Mouse (Mus musculus) inflammation-experienced regulatory T-cells, adult 16 weeks (primary cell): ENCODE measurements around the gene Ess2. TPM values are rescaled to one million over a fixed set of nuclear protein-coding genes. Genes with fewer than 3 reads are reported as not detected.

Experiments used
- polyA plus RNA-seq: library from polyadenylated mRNA; unstranded; fragments of 100-300 nt; shearing (Covaris generic); gene quantifications from one replicate; pipeline ENCODE4 v1.2.1, GENCODE M21; 2017

Gene Ess2
- polyA plus RNA-seq, result 71.3 TPM

DNA sequence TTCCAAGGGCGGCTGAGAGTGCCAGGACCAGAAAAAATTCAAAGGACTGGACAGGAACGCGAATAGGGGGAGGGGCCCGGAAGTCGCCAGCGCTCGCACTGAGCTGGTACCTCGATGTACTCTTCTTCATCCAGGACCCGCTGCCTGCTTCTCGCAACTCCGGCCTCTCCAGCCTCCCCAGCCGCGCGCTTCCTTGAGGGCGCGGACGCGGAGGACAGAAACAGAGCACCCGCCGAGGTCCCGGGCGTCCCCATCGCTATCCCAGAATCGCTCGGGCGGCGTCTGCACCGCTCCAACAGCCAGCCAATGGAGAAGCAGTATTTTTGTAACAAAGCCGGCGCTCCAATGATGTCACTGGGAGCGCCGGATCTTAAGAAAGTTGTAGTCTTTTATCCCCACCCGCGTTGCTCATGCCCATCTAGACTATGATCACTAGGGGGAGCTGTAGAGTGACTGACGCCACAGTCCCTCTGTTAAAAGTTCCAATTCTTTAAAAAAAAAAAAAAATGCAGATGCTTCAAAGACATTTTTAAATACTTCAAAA, at the start of gene Ess2:
TSS of gene Ess2 (minus strand) at position 297 of the 544 bp plus-strand sequence.

DNA sequence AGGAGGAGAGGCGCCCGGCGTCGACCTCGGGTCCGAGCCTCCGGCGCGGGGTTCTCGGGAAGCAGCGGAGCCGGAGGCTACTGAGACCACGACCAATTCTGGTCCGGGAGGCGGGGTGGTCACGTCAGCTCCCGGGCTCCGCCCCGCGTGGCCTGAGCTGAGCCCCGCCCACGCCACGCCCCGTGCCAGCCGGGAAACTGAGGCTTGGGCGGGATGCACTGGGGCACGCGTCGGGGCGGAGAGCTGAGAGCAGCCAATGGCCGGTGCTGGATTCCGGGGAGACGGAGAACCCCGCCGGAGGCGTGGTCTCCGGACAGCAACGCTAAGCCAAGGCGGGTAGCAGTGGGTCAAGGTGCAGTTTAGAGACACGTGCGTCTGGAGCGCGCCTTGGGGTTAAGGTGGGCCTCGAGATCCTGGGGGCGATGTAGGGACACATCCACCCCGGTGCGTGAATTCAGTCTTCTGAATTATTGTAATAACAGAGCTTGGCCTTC, 17.0 kb upstream of the Ess2 start, which contains the start of gene Slc25a1:
TSS of gene Slc25a1 (minus strand) at position 133 of the 494 bp plus-strand sequence.

GRCm38 (mm10) chr16:17914307-17915249, 3.4 kb upstream of the Ess2 start, which contains the start of gene Gsc2:
Gsc2 (minus strand) TSS chr16:17915059.

GRCm38 (mm10) chr16:17898462-17898861, 12.7 kb downstream of the Ess2 start, which contains the start of the genes Dgcr2 and Tssk2:
Dgcr2 (minus strand) TSS chr16:17898562.
Tssk2 (plus strand) TSS chr16:17898637.

DNA sequence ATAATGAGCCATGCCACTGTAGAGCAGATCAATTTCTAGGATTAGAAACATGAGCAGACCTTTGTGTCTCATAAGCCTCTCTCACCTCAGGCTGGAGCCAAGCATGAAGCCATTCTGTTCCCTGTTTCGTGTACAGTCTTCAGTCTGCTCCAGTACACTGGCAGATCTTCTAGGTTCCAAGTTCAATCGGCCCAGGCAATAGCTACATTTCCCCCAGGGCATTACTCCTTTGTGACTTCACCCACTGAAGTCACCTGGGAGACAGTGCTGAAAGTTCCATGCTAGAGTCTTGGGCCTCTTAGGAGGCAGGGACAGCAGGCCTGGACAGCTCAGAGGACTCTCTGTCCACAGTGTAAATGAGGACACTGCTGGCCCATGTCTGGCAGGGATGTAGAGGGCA, 17.2 kb downstream of the Ess2 start, which contains the start of gene Tssk1:
TSS of gene Tssk1 (plus strand) at position 301 of the 400 bp plus-strand sequence.

DNA sequence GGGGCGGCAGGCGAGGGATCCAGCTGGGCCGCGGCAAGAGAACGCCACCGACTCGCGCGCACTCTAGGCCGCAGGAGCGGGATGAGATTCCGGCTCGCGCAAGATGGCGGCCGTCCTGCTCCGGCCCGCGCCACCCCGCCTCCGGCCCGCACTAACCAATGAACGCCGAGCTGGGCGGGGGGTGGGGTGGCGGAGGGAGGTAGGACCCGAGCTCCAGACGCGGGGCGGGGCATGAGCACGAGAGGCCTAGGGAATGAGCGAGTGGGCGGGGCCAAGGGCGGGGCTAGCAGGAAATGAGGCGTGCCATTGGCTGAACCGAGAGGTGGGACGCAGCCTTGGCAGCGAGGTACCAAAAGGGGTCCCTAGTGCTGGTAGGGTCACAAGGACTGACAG, 19.6 kb downstream of the Ess2 start, which contains the start of gene Gm20518:
TSS of gene Gm20518 (minus strand) at position 105 of the 393 bp plus-strand sequence.

Other genes starting within 250 kb of the Ess2 start
- gene Med15, start 178.5 kb downstream of the Ess2 start, polyA plus RNA-seq, result 201 TPM
- 18.3 TPM for gene Klhl22, start 151.7 kb downstream of the Ess2 start, polyA plus RNA-seq
- not detected for gene Scarf2, start 114.1 kb downstream of the Ess2 start, polyA plus RNA-seq
- not detected for gene B830017H08Rik, start 78.2 kb downstream of the Ess2 start, polyA plus RNA-seq
- 2.0 TPM for gene Car15, start 73.0 kb downstream of the Ess2 start, polyA plus RNA-seq
- not detected for gene Gm20518, start 19.7 kb downstream of the Ess2 start, polyA plus RNA-seq
- gene Tssk1, start 17.1 kb downstream of the Ess2 start, polyA plus RNA-seq, result not detected
- gene Dgcr2, start 12.8 kb downstream of the Ess2 start, polyA plus RNA-seq, result 82.8 TPM
- gene Tssk2, start 12.7 kb downstream of the Ess2 start, polyA plus RNA-seq, result not detected
- not detected for gene Gsc2, start 3.7 kb upstream of the Ess2 start, polyA plus RNA-seq
- gene Slc25a1, start 16.9 kb upstream of the Ess2 start, polyA plus RNA-seq, result 30.6 TPM
- gene Vpreb2, start 69.1 kb upstream of the Ess2 start, polyA plus RNA-seq, result not detected
- 40.5 TPM for gene Dgcr6, start 141.5 kb upstream of the Ess2 start, polyA plus RNA-seq
- gene Prodh, start 178.9 kb upstream of the Ess2 start, polyA plus RNA-seq, result 8.2 TPM
- not detected for gene Rtn4r, start 216.3 kb upstream of the Ess2 start, polyA plus RNA-seq